Mouse (Mus musculus): ENCODE results near the gene Slain2. TPM values are rescaled to one million over a fixed set of nuclear protein-coding genes. Genes with fewer than 3 reads are reported as not detected.

Slain2 gene
- polyA plus RNA-seq, 1 experiment from 2014 or later, result 12.4 TPM

GRCm38 (mm10) chr5:72910373-72910772 is 3.7 kb upstream of the Slain2 start:
- no peak overlapping the region for H3K4me3 ChIP-seq (ENCODE audit: low read length)
- H3K4me2 ChIP-seq (ENCODE audit: low read depth, low read length), result no peak overlapping the region
- H3K27ac ChIP-seq (ENCODE audit: low read length), result no peak overlapping the region
- no peaks in the 10 kb centered on the region for H3K9me3 ChIP-seq (ENCODE audit: control insufficient read depth, low read length)
- no peak overlapping the region for H3K9ac ChIP-seq (ENCODE audit: low read length)
- no peak for ATAC-seq (ENCODE audit: low read depth)
- H3K27me3 ChIP-seq (ENCODE audit: control insufficient read depth, insufficient read depth, low read depth, low read length), result no peaks in the 10 kb centered on the region
- 79% methylated on average over 1 of the region's 1 CpGs for WGBS
- peaks cover 5% of the 10 kb centered on the region; the same call in 1 of the 2 replicates for H3K4me1 ChIP-seq (replicated peaks; ENCODE audit: control insufficient read depth, insufficient read depth, low read length)
- no peaks in the 10 kb centered on the region for H3K36me3 ChIP-seq (ENCODE audit: control insufficient read depth, insufficient read depth, low read length)

GRCm38 (mm10) chr5:72911284-72911683 is 2.8 kb upstream of the Slain2 start:
- Histone ChIP-seq H3K4me1 (replicated peaks; ENCODE audit: control insufficient read depth, insufficient read depth, low read length) (peaks cover 11% of the 10 kb centered on the region), H3K9me3 (ENCODE audit: control insufficient read depth, low read length) (no peaks in the 10 kb centered on the region), H3K9ac (ENCODE audit: low read length) (no peak overlapping the region), H3K4me2 (ENCODE audit: low read depth, low read length) (no peak overlapping the region), H3K36me3 (ENCODE audit: control insufficient read depth, insufficient read depth, low read length) (no peaks in the 10 kb centered on the region), H3K27me3 (ENCODE audit: control insufficient read depth, insufficient read depth, low read depth, low read length) (no peaks in the 10 kb centered on the region), H3K4me3 (ENCODE audit: low read length) (no peak overlapping the region), H3K27ac (ENCODE audit: low read length) (no peak overlapping the region)
- ATAC-seq (ENCODE audit: low read depth), result no peak
- 90% methylated on average over 3 of the region's 3 CpGs for WGBS

GRCm38 (mm10) chr5:72914633-72915561 is 793 bp downstream of the Slain2 start:
- under 1% methylated on average over 56 of the region's 66 CpGs for WGBS
- Histone ChIP-seq H3K4me3 (ENCODE audit: low read length) (peak overlapping the region; percentile 81), H3K27me3 (ENCODE audit: control insufficient read depth, insufficient read depth, low read depth, low read length) (no peaks in the 10 kb centered on the region), H3K4me1 (replicated peaks; ENCODE audit: control insufficient read depth, insufficient read depth, low read length) (peaks cover 24% of the 10 kb centered on the region), H3K9me3 (ENCODE audit: control insufficient read depth, low read length) (no peaks in the 10 kb centered on the region), H3K4me2 (ENCODE audit: low read depth, low read length) (peak overlapping the region; percentile 89), H3K36me3 (ENCODE audit: control insufficient read depth, insufficient read depth, low read length) (no peaks in the 10 kb centered on the region), H3K27ac (ENCODE audit: low read length) (peak overlapping the region; percentile 99), H3K9ac (ENCODE audit: low read length) (peak overlapping the region; percentile 93)
- peak; percentile 34 for ATAC-seq (ENCODE audit: low read depth)

DNA sequence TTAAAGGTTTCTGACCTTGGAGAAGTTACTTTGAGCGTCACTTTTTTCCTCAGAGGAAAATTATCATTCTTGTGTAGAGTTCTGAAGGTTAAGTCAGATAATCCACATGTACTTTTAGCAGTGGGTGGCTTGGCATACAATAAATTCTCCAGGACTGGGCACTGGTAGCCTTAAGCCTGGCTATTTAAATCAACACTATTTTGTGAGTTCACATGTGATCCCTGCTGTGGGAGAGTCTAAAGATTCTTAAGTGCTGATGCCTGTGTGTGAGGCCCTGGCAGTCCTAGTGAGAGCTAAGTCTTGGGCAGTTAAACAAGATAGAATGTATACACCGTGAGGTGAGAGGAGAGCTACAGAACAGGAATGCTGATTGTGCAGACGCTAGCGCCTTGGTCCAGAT is 1.9 kb downstream of the Slain2 start:
- H3K9me3 ChIP-seq (ENCODE audit: control insufficient read depth, low read length), result no peaks in the 10 kb centered on the region
- peak overlapping the region; percentile 81 for H3K4me3 ChIP-seq (ENCODE audit: low read length)
- H3K4me2 ChIP-seq (ENCODE audit: low read depth, low read length), result peak overlapping the region; percentile 89
- H3K36me3 ChIP-seq (ENCODE audit: control insufficient read depth, insufficient read depth, low read length), result no peaks in the 10 kb centered on the region
- peaks cover 24% of the 10 kb centered on the region for H3K4me1 ChIP-seq (replicated peaks; ENCODE audit: control insufficient read depth, insufficient read depth, low read length)
- H3K27me3 ChIP-seq (ENCODE audit: control insufficient read depth, insufficient read depth, low read depth, low read length), result no peaks in the 10 kb centered on the region
- 20% methylated on average over 4 of the region's 4 CpGs for whole genome bisulfite sequencing
- H3K9ac ChIP-seq (ENCODE audit: low read length), result peak overlapping the region; percentile 93
- peak overlapping the region; percentile 54 for H3K27ac ChIP-seq (ENCODE audit: low read length)
- no peak for ATAC-seq (ENCODE audit: low read depth)

DNA sequence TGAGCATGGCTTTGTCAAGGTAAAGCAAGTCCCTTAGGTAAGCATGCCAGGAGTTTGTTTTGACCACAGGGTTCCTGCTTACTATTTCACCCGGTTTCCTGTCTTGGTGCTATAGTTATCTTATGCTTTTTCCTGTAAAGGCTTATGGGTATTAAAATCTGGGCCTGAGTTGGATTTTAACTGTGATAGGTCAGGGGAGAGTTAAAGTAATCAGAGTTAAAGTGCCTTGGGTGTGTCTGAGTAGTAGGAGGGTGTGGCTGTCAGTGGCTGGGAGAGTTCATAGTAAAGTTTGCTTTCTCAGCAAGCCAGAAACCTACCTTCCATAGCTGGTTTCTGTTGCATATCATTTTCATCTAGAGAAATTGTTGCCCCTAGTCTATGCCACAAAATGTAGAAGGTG is 2.7 kb downstream of the Slain2 start:
- Histone ChIP-seq H3K9me3 (ENCODE audit: control insufficient read depth, low read length) (no peaks in the 10 kb centered on the region), H3K27ac (ENCODE audit: low read length) (peak overlapping the region; percentile 36; the same call in 1 of the 2 replicates), H3K4me2 (ENCODE audit: low read depth, low read length) (peak overlapping the region; percentile 89), H3K9ac (ENCODE audit: low read length) (no peak overlapping the region), H3K4me3 (ENCODE audit: low read length) (peak overlapping the region; percentile 81; the same call in 1 of the 2 replicates), H3K36me3 (ENCODE audit: control insufficient read depth, insufficient read depth, low read length) (no peaks in the 10 kb centered on the region), H3K27me3 (ENCODE audit: control insufficient read depth, insufficient read depth, low read depth, low read length) (no peaks in the 10 kb centered on the region), H3K4me1 (replicated peaks; ENCODE audit: control insufficient read depth, insufficient read depth, low read length) (peaks cover 24% of the 10 kb centered on the region)
- ATAC-seq (ENCODE audit: low read depth), result no peak
- 16% methylated on average over 1 of the region's 1 CpGs for WGBS

DNA sequence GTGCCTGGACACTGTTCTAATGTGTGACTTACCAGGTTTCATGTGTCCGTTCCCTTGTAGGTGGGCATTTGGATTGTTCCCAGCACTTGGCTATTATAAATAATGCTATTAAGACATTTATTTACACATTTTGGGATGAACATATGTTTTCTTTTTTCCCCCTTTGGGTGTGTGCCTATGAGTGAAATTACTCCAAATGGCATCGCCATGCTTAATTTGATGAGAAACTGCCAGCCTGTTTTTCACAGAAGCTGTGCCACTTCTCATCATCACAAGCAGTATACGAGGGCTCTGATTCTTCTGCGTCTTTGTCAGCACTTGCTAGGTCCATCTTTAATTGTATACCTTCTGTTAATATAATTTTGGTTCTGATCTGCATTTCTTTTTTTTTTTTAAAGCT is 6.3 kb downstream of the Slain2 start:
- Histone ChIP-seq H3K9me3 (ENCODE audit: control insufficient read depth, low read length) (no peaks in the 10 kb centered on the region), H3K27ac (ENCODE audit: low read length) (no peak overlapping the region), H3K9ac (ENCODE audit: low read length) (no peak overlapping the region), H3K4me1 (replicated peaks; ENCODE audit: control insufficient read depth, insufficient read depth, low read length) (peaks cover 19% of the 10 kb centered on the region), H3K36me3 (ENCODE audit: control insufficient read depth, insufficient read depth, low read length) (no peaks in the 10 kb centered on the region), H3K27me3 (ENCODE audit: control insufficient read depth, insufficient read depth, low read depth, low read length) (no peaks in the 10 kb centered on the region), H3K4me2 (ENCODE audit: low read depth, low read length) (no peak overlapping the region), H3K4me3 (ENCODE audit: low read length) (no peak overlapping the region)
- 88% methylated on average over 4 of the region's 4 CpGs for WGBS
- ATAC-seq (ENCODE audit: low read depth), result no peak

DNA sequence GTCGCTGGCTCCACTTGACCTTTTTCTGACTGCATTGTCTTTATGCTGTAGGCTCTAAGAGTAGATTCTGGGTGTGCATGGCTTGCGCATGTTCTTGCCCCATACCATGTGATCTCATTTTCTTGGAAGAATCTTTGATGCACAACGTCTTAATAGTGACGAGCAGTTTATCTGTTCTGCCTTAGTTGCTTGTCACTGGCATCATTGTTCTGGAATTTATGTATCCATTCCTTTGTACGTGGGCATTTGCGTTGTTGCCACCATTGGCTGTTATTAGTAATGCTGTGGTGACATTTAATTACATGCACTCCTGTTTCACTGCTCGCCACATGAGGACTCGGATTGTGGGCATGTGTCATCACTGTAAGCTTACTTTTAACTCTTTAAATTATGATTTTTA is 7.1 kb downstream of the Slain2 start:
- Histone ChIP-seq H3K27ac (ENCODE audit: low read length) (no peak overlapping the region), H3K4me2 (ENCODE audit: low read depth, low read length) (no peak overlapping the region), H3K9ac (ENCODE audit: low read length) (no peak overlapping the region), H3K27me3 (ENCODE audit: control insufficient read depth, insufficient read depth, low read depth, low read length) (no peaks in the 10 kb centered on the region), H3K4me1 (replicated peaks; ENCODE audit: control insufficient read depth, insufficient read depth, low read length) (peaks cover 14% of the 10 kb centered on the region), H3K9me3 (ENCODE audit: control insufficient read depth, low read length) (no peaks in the 10 kb centered on the region), H3K36me3 (ENCODE audit: control insufficient read depth, insufficient read depth, low read length) (no peaks in the 10 kb centered on the region), H3K4me3 (ENCODE audit: low read length) (no peak overlapping the region)
- WGBS, result 87% methylated on average over 8 of the region's 8 CpGs
- ATAC-seq (ENCODE audit: low read depth), result no peak

DNA sequence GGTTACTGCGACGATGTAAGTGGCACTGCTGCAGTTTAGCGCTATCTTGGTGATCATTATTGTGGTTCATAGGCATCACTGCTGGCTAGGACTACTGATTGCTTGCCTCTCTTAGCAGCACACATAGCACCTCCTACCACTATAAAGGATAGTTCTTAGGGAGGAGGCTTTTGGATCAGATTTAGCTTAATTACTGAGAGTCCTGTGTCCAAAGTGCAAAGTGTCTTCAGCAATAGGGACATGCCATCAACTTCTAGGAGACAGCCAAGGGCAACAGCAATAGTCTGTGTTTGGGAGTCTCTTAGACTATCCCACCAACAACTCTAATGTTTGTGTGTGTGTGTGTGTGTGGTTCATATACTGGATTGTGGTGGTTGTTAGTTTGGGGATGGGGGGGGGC is 8.7 kb downstream of the Slain2 start:
- no peak overlapping the region for H3K4me2 ChIP-seq (ENCODE audit: low read depth, low read length)
- H3K27me3 ChIP-seq (ENCODE audit: control insufficient read depth, insufficient read depth, low read depth, low read length), result no peaks in the 10 kb centered on the region
- no peaks in the 10 kb centered on the region for H3K36me3 ChIP-seq (ENCODE audit: control insufficient read depth, insufficient read depth, low read length)
- H3K9ac ChIP-seq (ENCODE audit: low read length), result no peak overlapping the region
- 91% methylated on average over 3 of the region's 3 CpGs for WGBS
- H3K4me3 ChIP-seq (ENCODE audit: low read length), result no peak overlapping the region
- no peak overlapping the region for H3K27ac ChIP-seq (ENCODE audit: low read length)
- no peak for ATAC-seq (ENCODE audit: low read depth)
- peaks cover 3% of the 10 kb centered on the region; the same call in 1 of the 2 replicates for H3K4me1 ChIP-seq (replicated peaks; ENCODE audit: control insufficient read depth, insufficient read depth, low read length)
- H3K9me3 ChIP-seq (ENCODE audit: control insufficient read depth, low read length), result no peaks in the 10 kb centered on the region

DNA sequence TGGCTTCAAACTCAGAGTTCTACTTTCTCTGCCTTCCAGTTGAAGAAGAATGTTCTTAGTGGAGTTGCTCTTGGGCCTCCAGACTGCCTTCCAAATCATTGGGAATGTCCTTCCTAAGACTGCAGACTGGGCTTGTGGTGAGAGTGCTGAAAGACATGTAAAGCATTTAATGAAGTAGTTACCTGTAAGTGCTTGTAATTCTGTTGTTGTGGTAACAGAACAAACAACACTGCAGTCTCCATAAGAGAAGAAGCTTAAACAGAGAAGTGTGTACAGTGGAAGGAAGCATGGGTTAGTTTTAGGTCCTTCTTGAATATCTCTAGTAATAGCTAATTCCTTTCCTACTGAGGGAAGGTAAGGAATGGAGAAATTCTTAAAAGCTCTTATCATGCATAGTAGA is 13.0 kb downstream of the Slain2 start:
- Histone ChIP-seq H3K4me1 (replicated peaks; ENCODE audit: control insufficient read depth, insufficient read depth, low read length) (peaks cover 3% of the 10 kb centered on the region; the same call in 1 of the 2 replicates), H3K27me3 (ENCODE audit: control insufficient read depth, insufficient read depth, low read depth, low read length) (no peaks in the 10 kb centered on the region), H3K9me3 (ENCODE audit: control insufficient read depth, low read length) (no peaks in the 10 kb centered on the region), H3K4me3 (ENCODE audit: low read length) (no peak overlapping the region), H3K36me3 (ENCODE audit: control insufficient read depth, insufficient read depth, low read length) (no peaks in the 10 kb centered on the region), H3K9ac (ENCODE audit: low read length) (no peak overlapping the region), H3K4me2 (ENCODE audit: low read depth, low read length) (no peak overlapping the region), H3K27ac (ENCODE audit: low read length) (no peak overlapping the region)
- no peak for ATAC-seq (ENCODE audit: low read depth)

Data from lung, embryonic 16.5 days (tissue).